Mouse (Mus musculus): Measurements from ENCODE around the gene Gimap3.
A peak's percentile ranks its signal among the peaks of the same experiment; 100 is the strongest.

Gimap3 gene

GRCm38 (mm10) chr6:48770696-48771095 is at the start of gene Gimap3:
Gimap3 (minus strand) TSS chr6:48770851.
- DNase-seq = peak; percentile 19

GRCm38 (mm10) chr6:48817815-48818214 is 47.2 kb upstream of the Gimap3 start:
- DNase-seq = peak; percentile 75

- DNase-seq = no peak
Observed at GRCm38 (mm10) chr6:48815013-48815412, 44.4 kb upstream of the Gimap3 start.

GRCm38 (mm10) chr6:48809494-48810219 is 39.0 kb upstream of the Gimap3 start:
- no peak for DNase-seq

- no peak for DNase-seq
Observed at GRCm38 (mm10) chr6:48806746-48807145, 36.1 kb upstream of the Gimap3 start.

- no peak for DNase-seq
Observed at GRCm38 (mm10) chr6:48804346-48804745, 33.7 kb upstream of the Gimap3 start.

- DNase-seq = no peak
Observed at GRCm38 (mm10) chr6:48803406-48804051, 32.9 kb upstream of the Gimap3 start.

- no peak for DNase-seq
Observed at GRCm38 (mm10) chr6:48801897-48802296, 31.2 kb upstream of the Gimap3 start.

GRCm38 (mm10) chr6:48787867-48788266 is 17.2 kb upstream of the Gimap3 start:
- no peak for DNase-seq

- no peak for DNase-seq
Observed at GRCm38 (mm10) chr6:48785601-48786000, 14.9 kb upstream of the Gimap3 start.

GRCm38 (mm10) chr6:48785189-48785588 is 14.5 kb upstream of the Gimap3 start:
- DNase-seq = no peak

GRCm38 (mm10) chr6:48784406-48784805 is 13.8 kb upstream of the Gimap3 start:
- DNase-seq = no peak

- DNase-seq = peak; percentile 88
Observed at GRCm38 (mm10) chr6:48772030-48772429, 1.4 kb upstream of the Gimap3 start.

- peak; percentile 21 for DNase-seq
Observed at GRCm38 (mm10) chr6:48768933-48769332, 1.7 kb downstream of the Gimap3 start.

GRCm38 (mm10) chr6:48768178-48768869 is 2.3 kb downstream of the Gimap3 start:
- DNase-seq = peak; percentile 83

GRCm38 (mm10) chr6:48764496-48764895 is 6.2 kb downstream of the Gimap3 start:
- DNase-seq = no peak

- DNase-seq = no peak
Observed at GRCm38 (mm10) chr6:48763567-48764270, 6.9 kb downstream of the Gimap3 start.

GRCm38 (mm10) chr6:48747091-48747966 is 23.3 kb downstream of the Gimap3 start:
- DNase-seq = peak; percentile 41

GRCm38 (mm10) chr6:48745959-48746889 is 24.4 kb downstream of the Gimap3 start, which contains the start of gene Gimap5:
Gimap5 (plus strand) TSS chr6:48746197.
- DNase-seq = peak; percentile 75

GRCm38 (mm10) chr6:48745490-48745889 is 25.2 kb downstream of the Gimap3 start:
- DNase-seq = no peak
